In the genomic region with DNA sequence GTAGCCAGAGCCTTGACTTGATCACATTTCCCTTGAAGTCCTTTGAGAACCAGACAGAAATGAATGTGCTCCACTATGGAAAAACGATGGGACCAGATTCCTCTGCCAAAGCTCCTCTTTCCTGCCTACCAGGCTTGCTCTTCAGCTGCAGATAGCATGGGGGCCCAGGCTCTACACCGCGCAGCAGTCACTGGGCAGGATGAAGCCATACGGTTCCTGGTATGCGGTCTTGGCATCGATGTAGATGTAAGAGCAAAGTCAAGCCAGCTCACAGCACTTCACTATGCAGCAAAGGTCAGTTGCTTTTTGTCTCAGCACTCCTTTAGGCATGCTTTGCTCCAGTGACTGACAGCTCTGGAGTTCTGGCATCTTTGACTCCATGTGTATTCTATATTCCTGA, we compare ENCODE assay signal across 16 mouse cellular contexts.
"Had no signal": no experiment of that assay in that cellular context is flagged by ENCODE, and none has a peak within 500 bp of the region (broad histone marks: within the 10 kb centered on the region; RNA-seq: fewer than 3 reads in every experiment).

No protein-coding gene starts in this region.

- H3K9me3 ChIP-seq: limb, embryonic 13.5 days; liver, embryonic 15.5 days; midbrain, embryonic 13.5 days; neural tube, embryonic 15.5 days; stomach, embryonic 15.5 days had no signal

- DNase-seq: kidney, adult 8-10 months; kidney, postnatal 4 days; left cerebral cortex, postnatal 4 days; lung, adult 2 months; lung, postnatal 36 days; right cerebral cortex, postnatal 14 days; thymus, adult 2 months; thymus, postnatal 25 days had no signal

- H3K4me3 ChIP-seq: layer of hippocampus, adult 2 months; limb, embryonic 13.5 days; liver, embryonic 15.5 days; midbrain, embryonic 13.5 days; myocyte; neural tube, embryonic 15.5 days; stomach, embryonic 15.5 days had no signal

- H3K27ac ChIP-seq: layer of hippocampus, adult 2 months; limb, embryonic 13.5 days; liver, embryonic 15.5 days; midbrain, embryonic 13.5 days; neural tube, embryonic 15.5 days; stomach, embryonic 15.5 days had no signal

- ATAC-seq: lung, postnatal 0 days; midbrain, embryonic 13.5 days had no signal

- H3K27me3 ChIP-seq: limb, embryonic 13.5 days; liver, embryonic 15.5 days; midbrain, embryonic 13.5 days; neural tube, embryonic 15.5 days; stomach, embryonic 15.5 days had no signal
